In genomic region chr4:130163391-130163861, GRCm38 (mm10) we compare ENCODE assay signal across 8 mouse cellular contexts. TPM values are rescaled to one million over a fixed set of nuclear protein-coding genes. Genes with fewer than 3 reads are reported as not detected.
A peak's percentile ranks its signal among the peaks of the same experiment; 100 is the strongest.
DNase-seq lines count a peak whose midpoint lies in the region; ATAC-seq and TF ChIP-seq lines count a peak whose summit lies in the region.

No protein-coding gene starts in this region.

- 6% methylated on average over 20 of the region's 20 CpGs for WGBS in heart, adult 2 months
- WGBS in intestine, postnatal 0 days, result 20% methylated on average over 20 of the region's 20 CpGs
- 7% methylated on average over 20 of the region's 20 CpGs for WGBS in stomach, embryonic 15.5 days

- no peak for ATAC-seq in intestine, postnatal 0 days
- ATAC-seq in stomach, embryonic 15.5 days (ENCODE audit: insufficient read depth, low FRiP score, low read depth), result peak; percentile 18; the same call in 1 of the 2 replicates

- H3K27ac ChIP-seq in heart, adult 2 months, result peak overlapping the region; percentile 75
- 0 out of 2 replicates have a peak overlapping the region, but pooled peaks have one; percentile 2 for H3K27ac ChIP-seq in intestine, postnatal 0 days (ENCODE audit: low read depth, low read length)
- H3K27ac ChIP-seq in stomach, embryonic 15.5 days, result peak overlapping the region; percentile 33

- TF ChIP-seq POLR2A in heart, adult 2 months (IDR thresholded peaks at IDR 0.05; ENCODE audit: insufficient read depth, low read depth, low read length), result peak; percentile 56; the same call in 1 of the 2 replicates

- H3K9ac ChIP-seq in heart, adult 2 months (ENCODE audit: low read depth, low read length), result peak overlapping the region; percentile 56
- no peak overlapping the region for H3K9ac ChIP-seq in intestine, postnatal 0 days (ENCODE audit: low read depth, low read length)
- peak overlapping the region; percentile 16; the same call in 1 of the 2 replicates for H3K9ac ChIP-seq in stomach, embryonic 15.5 days

- H3K36me3 ChIP-seq in heart, adult 2 months (ENCODE audit: control insufficient read depth, insufficient read depth, low read length), result peaks cover 5% of the 10 kb centered on the region
- H3K36me3 ChIP-seq in intestine, postnatal 0 days (ENCODE audit: control insufficient read depth, insufficient read depth), result peaks cover 30% of the 10 kb centered on the region; the same call in 1 of the 2 replicates
- H3K36me3 ChIP-seq in stomach, embryonic 15.5 days, result no peaks in the 10 kb centered on the region

- H3K4me1 ChIP-seq in heart, adult 2 months (ENCODE audit: control insufficient read depth, insufficient read depth, low read length), result peaks cover 19% of the 10 kb centered on the region
- peaks cover 18% of the 10 kb centered on the region for H3K4me1 ChIP-seq in intestine, postnatal 0 days (replicated peaks; ENCODE audit: control insufficient read depth, insufficient read depth, low read length)
- H3K4me1 ChIP-seq in stomach, embryonic 15.5 days, result peaks cover 34% of the 10 kb centered on the region

- no peaks in the 10 kb centered on the region for H3K79me2 ChIP-seq in heart, adult 2 months (replicated peaks; ENCODE audit: control insufficient read depth, insufficient read depth, low read length)

- TF ChIP-seq EP300 in heart, adult 2 months (IDR thresholded peaks at IDR 0.05; ENCODE audit: insufficient read depth, low read depth, low read length), result 0 out of 2 replicates have a peak, but pooled peaks have one; percentile 14

- peak overlapping the region; percentile 43 for H3K4me2 ChIP-seq in intestine, postnatal 0 days (replicated peaks; ENCODE audit: low read depth)
- H3K4me2 ChIP-seq in stomach, embryonic 15.5 days, result peak overlapping the region; percentile 50

- TF ChIP-seq CTCF in heart, adult 2 months (IDR thresholded peaks at IDR 0.05), result no peak
- no peak for TF ChIP-seq CTCF in intestine, postnatal 0 days (IDR thresholded peaks at IDR 0.05; ENCODE audit: low read depth)

- peak; percentile 28 for DNase-seq in retina, postnatal 1 day
- no peak for DNase-seq in retina, embryonic 14.5 days (ENCODE audit: low spot score)
- DNase-seq in heart, adult 2 months, result peak; percentile 72 to 78
- DNase-seq in lung, adult 18-20 months, result peak; percentile 73 to 83
- DNase-seq in layer of hippocampus, adult 11-12 months (ENCODE audit: low spot score), result no peak
- DNase-seq in cerebellum, postnatal 14 days, result no peak

- intact Hi-C loops in heart, adult 2 months (cut with DNase I), result loop anchor here (1.0 to 2.0 kb wide), 2 partner anchors 12 to 25 kb away; partner anchors contain the start of genes Hcrtr1 and Tinagl1

- peak overlapping the region; percentile 0 for H3K4me3 ChIP-seq in heart, adult 2 months
- H3K4me3 ChIP-seq in intestine, postnatal 0 days (ENCODE audit: low read depth, low read length), result no peak overlapping the region
- peak overlapping the region; percentile 9; the same call in 1 of the 2 replicates for H3K4me3 ChIP-seq in stomach, embryonic 15.5 days (replicated peaks)

- no peaks in the 10 kb centered on the region for H3K9me3 ChIP-seq in intestine, postnatal 0 days (ENCODE audit: control insufficient read depth)
- no peaks in the 10 kb centered on the region for H3K9me3 ChIP-seq in stomach, embryonic 15.5 days

- H3K27me3 ChIP-seq in heart, adult 2 months (ENCODE audit: control insufficient read depth, insufficient read depth, low read length), result no peaks in the 10 kb centered on the region
- no peaks in the 10 kb centered on the region for H3K27me3 ChIP-seq in intestine, postnatal 0 days (replicated peaks; ENCODE audit: control insufficient read depth, insufficient read depth, low read length)
- H3K27me3 ChIP-seq in stomach, embryonic 15.5 days (replicated peaks), result no peaks in the 10 kb centered on the region

RNA-seq across cellular contexts. Expression of gene Tinagl1, which starts 11.5 kb away (rescaled TPM):
- 10 to 100 TPM; 56.4 to 68.6 TPM for total RNA-seq in heart, adult 2 months (2021)
- polyA plus RNA-seq in heart, adult 2 months (2012; rRNA removed), result 61.9 and 84.0 TPM in 2 replicates
- 87.2 and 88.8 TPM in 2 replicates for polyA plus RNA-seq in intestine, postnatal 0 days (2015; fragmentation: Nextera tagmentation; extraction: Ambion mirVana)
- 63.1 and 64.4 TPM in 2 replicates for polyA plus RNA-seq in stomach, embryonic 15.5 days (2015; fragmentation: Nextera tagmentation; extraction: Ambion mirVana)

RNA-seq across cellular contexts. Expression of gene Hcrtr1, which starts 24.3 kb away (rescaled TPM):
- not detected for total RNA-seq in heart, adult 2 months (2021)
- polyA plus RNA-seq in heart, adult 2 months (2012; rRNA removed), result 0.23 and 0.27 TPM in 2 replicates
- 0.81 and 0.91 TPM in 2 replicates for polyA plus RNA-seq in intestine, postnatal 0 days (2015; fragmentation: Nextera tagmentation; extraction: Ambion mirVana)
- 0.23 and 0.42 TPM in 2 replicates for polyA plus RNA-seq in stomach, embryonic 15.5 days (2015; fragmentation: Nextera tagmentation; extraction: Ambion mirVana)

RNA-seq across cellular contexts. Expression of gene Gm853, which starts 58.8 kb away (rescaled TPM):
- total RNA-seq in heart, adult 2 months (2021), result not detected
- not detected in 2 replicates for polyA plus RNA-seq in heart, adult 2 months (2012; rRNA removed)
- polyA plus RNA-seq in intestine, postnatal 0 days (2015; fragmentation: Nextera tagmentation; extraction: Ambion mirVana), result not detected in 2 replicates
- polyA plus RNA-seq in stomach, embryonic 15.5 days (2015; fragmentation: Nextera tagmentation; extraction: Ambion mirVana), result not detected in 2 replicates

Comparison
In these comparisons a context has a peak if more than half of its experiments do, and no peak if none do; other contexts are left out.
1. DNase-seq: peak in retina, postnatal 1 day (single experiment), heart, adult 2 months (2 of 2) and lung, adult 18-20 months (2 of 2); none in retina, embryonic 14.5 days (single experiment), layer of hippocampus, adult 11-12 months (single experiment) and cerebellum, postnatal 14 days (0 of 2).
2. H3K27ac ChIP-seq: peak in every context shown above with its lines; median percentile 75 in heart, adult 2 months; 33 in stomach, embryonic 15.5 days; 2 in intestine, postnatal 0 days.